Mouse (Mus musculus): ENCODE results near the gene Sez6. TPM values are rescaled to one million over a fixed set of nuclear protein-coding genes. Genes with fewer than 3 reads are reported as not detected.

The Sez6 gene
- 107 and 126 TPM in 2 replicates for polyA plus RNA-seq (2015; fragmentation: Nextera tagmentation; extraction: Ambion mirVana)

GRCm38 (mm10) chr11:77930751-77931540 lies at the start of gene Sez6:
Gene Sez6, plus strand, starts transcription at chr11:77930800.

GRCm38 (mm10) chr11:77893787-77894718 lies 36.5 kb upstream of the Sez6 start, which contains the start of gene Pipox:
Gene Pipox, minus strand, starts transcription at chr11:77894096.

DNA sequence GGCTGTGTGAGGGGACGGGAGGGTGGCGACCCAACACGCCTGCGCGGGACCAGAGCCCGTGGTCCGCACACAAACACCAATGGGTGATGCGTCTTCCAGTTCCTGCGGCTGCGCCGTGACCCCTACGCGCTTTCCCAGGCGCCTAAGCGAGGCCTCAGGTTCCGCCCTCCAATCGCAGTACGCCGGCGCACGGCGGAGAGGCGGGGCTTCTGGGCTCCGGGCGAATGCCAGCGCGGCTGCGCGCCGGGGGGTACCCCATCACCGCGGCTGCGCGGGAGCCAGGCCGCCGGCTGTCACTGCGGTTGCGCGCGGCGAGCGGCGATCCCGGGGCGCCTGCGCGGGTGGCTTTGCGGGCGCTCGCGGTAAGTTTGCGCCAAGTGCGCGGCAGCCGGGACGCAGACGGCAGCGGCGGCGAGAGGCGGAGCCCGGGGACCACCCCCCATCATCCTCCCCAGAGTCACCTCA lies 51.9 kb downstream of the Sez6 start, which contains the start of gene Phf12:
Gene Phf12, plus strand, starts transcription at position 314 of the 465 bp plus-strand sequence.

Other genes with a start within 250 kb of the Sez6 start
- gene Nufip2, start 244.6 kb upstream of the Sez6 start, polyA plus RNA-seq (2015; fragmentation: Nextera tagmentation; extraction: Ambion mirVana) = 5.2 and 5.3 TPM in 2 replicates
- not detected in 2 replicates for gene Cryba1, start 205.5 kb upstream of the Sez6 start, polyA plus RNA-seq (2015; fragmentation: Nextera tagmentation; extraction: Ambion mirVana)
- gene Myo18a, start 167.6 kb upstream of the Sez6 start, polyA plus RNA-seq (2015; fragmentation: Nextera tagmentation; extraction: Ambion mirVana) = 24.2 and 32.7 TPM in 2 replicates
- 0.88 and 0.89 TPM in 2 replicates for gene Gm10277, start 143.1 kb upstream of the Sez6 start, polyA plus RNA-seq (2015; fragmentation: Nextera tagmentation; extraction: Ambion mirVana)
- 4.1 and 4.8 TPM in 2 replicates for gene Pipox, start 36.7 kb upstream of the Sez6 start, polyA plus RNA-seq (2015; fragmentation: Nextera tagmentation; extraction: Ambion mirVana)
- 10.8 and 12.3 TPM in 2 replicates for gene Phf12, start 52.0 kb downstream of the Sez6 start, polyA plus RNA-seq (2015; fragmentation: Nextera tagmentation; extraction: Ambion mirVana)
- gene Dhrs13, start 101.5 kb downstream of the Sez6 start, polyA plus RNA-seq (2015; fragmentation: Nextera tagmentation; extraction: Ambion mirVana) = 53.0 and 56.2 TPM in 2 replicates
- gene Flot2, start 107.1 kb downstream of the Sez6 start, polyA plus RNA-seq (2015; fragmentation: Nextera tagmentation; extraction: Ambion mirVana) = 158 and 168 TPM in 2 replicates
- gene Eral1, start 149.6 kb downstream of the Sez6 start, polyA plus RNA-seq (2015; fragmentation: Nextera tagmentation; extraction: Ambion mirVana) = 25.9 and 28.4 TPM in 2 replicates
- gene Fam222b, start 163.9 kb downstream of the Sez6 start, polyA plus RNA-seq (2015; fragmentation: Nextera tagmentation; extraction: Ambion mirVana) = 18.1 and 24.6 TPM in 2 replicates
- 58.8 and 62.9 TPM in 2 replicates for gene Traf4, start 234.8 kb downstream of the Sez6 start, polyA plus RNA-seq (2015; fragmentation: Nextera tagmentation; extraction: Ambion mirVana)
- 7.4 and 8.0 TPM in 2 replicates for gene Nek8, start 245.9 kb downstream of the Sez6 start, polyA plus RNA-seq (2015; fragmentation: Nextera tagmentation; extraction: Ambion mirVana)
- gene Tlcd1, start 245.9 kb downstream of the Sez6 start, polyA plus RNA-seq (2015; fragmentation: Nextera tagmentation; extraction: Ambion mirVana) = 48.5 and 53.4 TPM in 2 replicates

All from neural tube, postnatal 0 days (tissue).